Mouse (Mus musculus) myocyte (in vitro differentiated cells): ENCODE measurements around the gene Tmem87a. TPM values are rescaled to one million over a fixed set of nuclear protein-coding genes. Genes with fewer than 3 reads are reported as not detected.

Experiments
- H3K27me3 ChIP-seq: one replicate; pipeline ENCODE4 v1.6.1; 2011; ENCODE audit not compliant: control insufficient read depth, insufficient read depth, insufficient read length
- H3K36me3 ChIP-seq: one replicate; pipeline ENCODE4 v1.6.1; 2011; ENCODE audit not compliant: control insufficient read depth, insufficient read depth
- H3K4me2 ChIP-seq: one replicate; pipeline ENCODE4 v1.6.1; 2011; ENCODE audit warnings: low read depth, control low read depth
- H3K4me3 ChIP-seq: one replicate; pipeline ENCODE4 v1.5.1; 2011; ENCODE audit warnings: mild to moderate bottlenecking, control low read depth, moderate library complexity
- H3K79me2 ChIP-seq: one replicate; pipeline ENCODE4 v1.6.1; 2011; ENCODE audit not compliant: control insufficient read depth, insufficient read depth
- H3ac ChIP-seq: one replicate; pipeline ENCODE4 v1.6.1; 2011; ENCODE audit not compliant: control insufficient read depth, insufficient read length
- CEBPB ChIP-seq: IDR thresholded peaks from 2 replicates; pipeline ENCODE4 v1.6.1; 2011; ENCODE audit warnings: mild to moderate bottlenecking, moderate library complexity; ENCODE audit not compliant: poor library complexity, insufficient read depth, severe bottlenecking
- E2F4 ChIP-seq: IDR thresholded peaks from one replicate; pipeline ENCODE4 v1.6.1; 2011; ENCODE audit warnings: mild to moderate bottlenecking, control low read depth, moderate library complexity; ENCODE audit not compliant: insufficient read depth
- MAX ChIP-seq: IDR thresholded peaks from one replicate; pipeline ENCODE4 v1.6.1; 2011; ENCODE audit warnings: low read depth, mild to moderate bottlenecking, control low read depth
- MYOD1 ChIP-seq, 3 experiments: IDR thresholded peaks; one replicate each; pipeline ENCODE4 v1.6.1; 2011; ENCODE audit warnings: control low read depth in 2 of 3, low read depth in 2 of 3, mild to moderate bottlenecking in 2 of 3, moderate library complexity in 1 of 3; ENCODE audit not compliant: insufficient read length in 2 of 3, control insufficient read depth in 1 of 3
- MYOG ChIP-seq, 3 experiments: IDR thresholded peaks; one replicate each; pipeline ENCODE4 v1.6.1; 2011; ENCODE audit warnings: control low read depth in 2 of 3, low read depth in 2 of 3, mild to moderate bottlenecking in 2 of 3; ENCODE audit not compliant: insufficient read length in 2 of 3, control insufficient read depth in 1 of 3, insufficient read depth in 1 of 3
- POLR2A ChIP-seq: IDR thresholded peaks from one replicate; pipeline ENCODE4 v1.6.1; 2011; ENCODE audit warnings: low read depth, mild to moderate bottlenecking, control low read depth, moderate library complexity; ENCODE audit not compliant: insufficient read length
- POLR2AphosphoS2 ChIP-seq: IDR thresholded peaks from one replicate; pipeline ENCODE4 v1.6.1; 2011; ENCODE audit warnings: low read depth, control low read depth; ENCODE audit not compliant: insufficient read length
- REST ChIP-seq: IDR thresholded peaks from one replicate; pipeline ENCODE4 v1.6.1; 2011; ENCODE audit warnings: mild to moderate bottlenecking, control low read depth, moderate library complexity; ENCODE audit not compliant: insufficient read depth, insufficient read length
- SRF ChIP-seq: IDR thresholded peaks from one replicate; pipeline ENCODE4 v1.6.1; 2011; ENCODE audit warnings: low read depth; ENCODE audit not compliant: control insufficient read depth, insufficient read length
- TCF12 ChIP-seq: IDR thresholded peaks from one replicate; pipeline ENCODE4 v1.6.1; 2011; ENCODE audit warnings: mild to moderate bottlenecking, control low read depth; ENCODE audit not compliant: poor library complexity, insufficient read depth, severe bottlenecking
- TCF3 ChIP-seq: IDR thresholded peaks from one replicate; pipeline ENCODE4 v1.6.1; 2011; ENCODE audit warnings: low read depth, control low read depth; ENCODE audit not compliant: insufficient read length
- USF1 ChIP-seq: IDR thresholded peaks from one replicate; pipeline ENCODE4 v1.6.1; 2011; ENCODE audit warnings: low read depth, mild to moderate bottlenecking, control low read depth, moderate library complexity
- polyA plus RNA-seq: library from polyadenylated mRNA; unstranded; fragments of >200 nt; fragmentation: generic; extraction: Trizol; gene quantifications from one replicate; pipeline ENCODE4 v1.2.1, GENCODE M21; 2012; ENCODE audit warnings: missing spikeins

The Tmem87a gene
- polyA plus RNA-seq, 1 experiment = 12.4 TPM

DNA sequence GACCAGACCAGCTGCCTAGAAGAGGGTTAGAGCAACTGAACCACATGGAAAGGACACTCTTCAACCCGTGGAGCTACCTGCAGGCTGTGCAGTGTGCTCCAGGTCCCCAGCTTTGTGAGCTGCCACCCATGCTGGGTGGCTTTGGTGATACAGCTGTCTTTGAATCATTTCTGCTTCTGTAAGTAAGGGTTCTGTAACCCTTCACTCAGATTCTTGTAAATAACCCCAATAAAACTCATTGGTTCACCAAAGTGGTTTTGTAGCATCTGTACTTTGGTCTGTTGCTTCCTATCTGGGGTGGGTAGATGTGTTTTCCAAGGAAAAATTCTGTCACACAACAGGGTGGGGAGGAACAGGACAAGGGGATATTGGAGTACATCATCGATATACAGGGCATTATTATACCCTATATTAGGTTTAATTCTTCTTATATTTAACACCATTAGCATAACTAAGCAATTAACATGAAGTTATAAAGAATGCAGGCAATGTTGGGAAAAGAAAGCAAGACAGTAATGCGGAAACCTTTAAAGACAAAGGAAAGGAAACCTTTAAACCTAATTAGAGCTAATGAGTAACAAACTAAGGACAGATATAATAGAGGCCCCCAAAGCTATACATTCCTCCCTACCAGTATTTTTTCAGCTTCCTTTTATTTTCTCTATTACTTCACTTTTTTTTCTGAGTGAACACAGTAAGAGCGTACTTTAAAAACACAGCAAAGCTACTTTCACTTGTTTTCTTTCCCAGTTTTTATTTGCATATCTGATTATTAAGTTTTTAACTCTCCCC is 36.3 kb downstream of the Tmem87a start:
- Histone ChIP-seq H3K27me3 (no peaks in the 10 kb centered on the region), H3K36me3 (peaks cover 56% of the 10 kb centered on the region), H3K4me2 (no peak overlapping the region), H3K79me2 (no peaks in the 10 kb centered on the region), H3K4me3 (no peak overlapping the region), H3ac (no peak overlapping the region)
- TF ChIP-seq TCF3 = no peak
- TF ChIP-seq TCF12 = no peak
- TF ChIP-seq MAX = no peak
- TF ChIP-seq REST = no peak
- TF ChIP-seq MYOD1 (IDR thresholded peaks at IDR 0.05; ENCODE audit: control insufficient read depth in 1 of 3, insufficient read length in 2 of 3, low read depth in 2 of 3) = no peak
- no peak for TF ChIP-seq POLR2AphosphoS2
- TF ChIP-seq E2F4 = no peak
- no peak for TF ChIP-seq USF1
- TF ChIP-seq CEBPB = no peak
- no peak for TF ChIP-seq SRF
- no peak for TF ChIP-seq POLR2A
- TF ChIP-seq MYOG (IDR thresholded peaks at IDR 0.05; ENCODE audit: control insufficient read depth in 1 of 3, insufficient read depth in 1 of 3, insufficient read length in 2 of 3, low read depth in 2 of 3) = no peak

DNA sequence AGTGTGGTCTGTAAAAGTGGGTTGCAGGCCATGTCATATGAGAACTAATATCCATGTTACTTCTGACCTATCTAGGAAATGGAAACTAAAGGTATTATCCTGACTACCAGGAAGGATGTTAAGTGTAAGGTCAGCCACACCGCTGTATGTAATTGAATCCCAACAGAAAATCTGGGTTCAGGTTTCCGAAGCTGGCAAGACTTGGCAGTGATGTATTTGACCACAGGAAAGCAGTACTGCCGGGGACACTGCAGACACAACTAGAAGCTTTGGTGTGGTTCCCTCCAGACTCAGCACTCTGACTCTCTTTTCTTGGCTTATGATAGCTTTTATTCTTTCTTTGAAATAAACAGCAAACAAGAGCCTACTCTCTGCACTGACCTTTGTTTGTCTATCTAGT is 37.4 kb downstream of the Tmem87a start:
- Histone ChIP-seq H3K4me2 (no peak overlapping the region), H3K4me3 (no peak overlapping the region), H3K36me3 (peaks cover 60% of the 10 kb centered on the region), H3K27me3 (no peaks in the 10 kb centered on the region), H3ac (no peak overlapping the region), H3K79me2 (no peaks in the 10 kb centered on the region)
- TF ChIP-seq USF1 (no peak), MYOD1 (IDR thresholded peaks at IDR 0.05; ENCODE audit: control insufficient read depth in 1 of 3, insufficient read length in 2 of 3, low read depth in 2 of 3) (no peak)

DNA sequence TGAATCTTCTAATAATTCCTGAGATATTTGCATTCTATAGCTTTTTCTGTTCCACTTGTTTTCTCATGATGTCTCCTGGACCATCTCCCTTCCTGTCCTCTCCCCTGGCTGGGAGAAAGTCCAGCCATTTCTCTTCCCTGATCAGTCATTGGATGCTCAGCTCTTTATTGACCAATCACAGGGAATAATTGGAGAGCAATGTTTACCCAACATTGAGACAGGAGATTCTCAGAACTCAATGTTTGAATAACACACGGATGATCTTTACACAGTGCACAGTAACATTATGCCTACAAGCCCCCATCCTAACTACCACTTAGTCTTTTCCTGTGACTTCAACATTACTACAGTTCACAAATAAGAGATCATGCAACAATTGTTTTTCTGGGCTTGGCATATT is 43.5 kb downstream of the Tmem87a start:
- H3K4me3 ChIP-seq = no peak overlapping the region
- H3K4me2 ChIP-seq = no peak overlapping the region
- no peak for TF ChIP-seq MYOD1 (IDR thresholded peaks at IDR 0.05; ENCODE audit: control insufficient read depth in 1 of 3, insufficient read length in 2 of 3, low read depth in 2 of 3)
- TF ChIP-seq CEBPB = no peak
- TF ChIP-seq POLR2AphosphoS2 = no peak
- no peak for TF ChIP-seq MAX
- TF ChIP-seq TCF12 = no peak
- TF ChIP-seq SRF = no peak
- TF ChIP-seq E2F4 = no peak
- TF ChIP-seq USF1 = no peak
- no peak for TF ChIP-seq TCF3
- TF ChIP-seq REST = no peak
- no peak for TF ChIP-seq POLR2A
- TF ChIP-seq MYOG (IDR thresholded peaks at IDR 0.05; ENCODE audit: control insufficient read depth in 1 of 3, insufficient read depth in 1 of 3, insufficient read length in 2 of 3, low read depth in 2 of 3) = no peak
- peaks cover 42% of the 10 kb centered on the region for H3K36me3 ChIP-seq
- no peaks in the 10 kb centered on the region for H3K79me2 ChIP-seq
- H3K27me3 ChIP-seq = no peaks in the 10 kb centered on the region
- no peak overlapping the region for H3ac ChIP-seq

DNA sequence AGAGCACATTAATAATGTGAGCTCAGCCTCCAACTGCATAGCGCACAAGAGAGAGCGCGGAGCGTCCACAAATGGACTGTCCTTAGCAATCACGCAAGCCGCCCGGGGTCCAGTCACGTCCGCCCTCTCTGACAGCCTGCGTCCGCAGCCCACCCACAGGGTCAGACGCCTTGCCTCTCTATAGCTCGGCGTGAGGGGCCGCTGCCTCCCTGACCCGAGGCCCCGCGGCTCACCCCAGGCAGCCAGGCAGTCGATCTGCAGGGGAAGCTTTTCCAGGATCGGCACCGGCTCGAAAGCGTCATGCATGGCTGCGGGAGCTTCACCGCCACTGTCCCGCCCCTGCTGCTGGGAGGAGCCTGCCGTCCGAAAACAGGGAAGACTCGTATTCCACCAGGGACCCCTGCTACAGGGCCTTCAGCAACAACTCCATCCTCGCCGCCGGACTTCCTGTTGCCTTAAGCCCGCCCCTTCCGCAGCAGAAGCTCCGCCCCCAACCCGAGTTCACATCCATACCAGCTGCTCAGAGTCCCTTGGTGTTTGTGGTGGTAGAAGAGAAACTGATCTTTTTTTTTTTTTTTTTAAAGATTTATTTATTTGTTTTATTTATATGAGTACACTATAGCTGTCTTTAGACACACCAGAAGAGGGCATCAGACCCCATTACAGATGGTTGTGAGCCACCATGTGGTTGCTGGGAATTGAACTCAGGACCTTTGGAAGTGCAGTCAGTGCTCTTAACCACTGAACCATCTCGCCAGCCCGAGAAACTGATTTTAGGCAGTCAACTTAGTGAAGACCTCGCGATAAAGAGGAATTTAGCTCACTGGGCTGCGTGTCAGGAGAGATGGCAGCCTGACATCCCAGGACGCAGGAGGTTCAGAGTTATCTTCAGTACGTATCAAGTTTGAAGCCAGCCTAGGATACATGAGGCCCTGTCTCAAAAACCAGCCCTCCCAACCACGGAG is 50.9 kb downstream of the Tmem87a start, which contains the start of gene Vps39:
TSS of gene Vps39 (minus strand) at position 456 of the 965 bp plus-strand sequence.
- H3K36me3 ChIP-seq = peaks cover 30% of the 10 kb centered on the region
- no peaks in the 10 kb centered on the region for H3K27me3 ChIP-seq
- TF ChIP-seq MYOD1 (IDR thresholded peaks at IDR 0.05; ENCODE audit: control insufficient read depth in 1 of 3, insufficient read length in 2 of 3, low read depth in 2 of 3) (no peak), MAX (no peak), E2F4 (no peak), MYOG (IDR thresholded peaks at IDR 0.05; ENCODE audit: control insufficient read depth in 1 of 3, insufficient read depth in 1 of 3, insufficient read length in 2 of 3, low read depth in 2 of 3) (peak in 1 of 3 experiments; percentile 10), POLR2AphosphoS2 (peak; percentile 73), USF1 (no peak), CEBPB (no peak), POLR2A (peak; percentile 73), TCF12 (no peak), TCF3 (no peak), REST (no peak), SRF (no peak)
- peak within 1 kb of the TSS; percentile 79 for H3K4me2 ChIP-seq
- H3ac ChIP-seq = peak within 1 kb of the TSS; percentile 14
- H3K4me3 ChIP-seq = peak within 1 kb of the TSS; percentile 72
- peaks cover 13% of the 10 kb centered on the region for H3K79me2 ChIP-seq
